Mouse (Mus musculus) embryo, embryonic 9.5 days (tissue): Measurements from ENCODE around the gene Scgb1a1.
"Not testable (repeated sequence)": the region's sequence is repeated elsewhere in the genome, so short reads cannot be mapped to it uniquely, and the experiment has no call there.

ENCODE experiments used
- DNase-seq: peaks from one replicate; pipeline ENCODE4 v3.0.0-alpha.2; 2017; ENCODE audit errors: extremely low spot score

Gene Scgb1a1

DNA sequence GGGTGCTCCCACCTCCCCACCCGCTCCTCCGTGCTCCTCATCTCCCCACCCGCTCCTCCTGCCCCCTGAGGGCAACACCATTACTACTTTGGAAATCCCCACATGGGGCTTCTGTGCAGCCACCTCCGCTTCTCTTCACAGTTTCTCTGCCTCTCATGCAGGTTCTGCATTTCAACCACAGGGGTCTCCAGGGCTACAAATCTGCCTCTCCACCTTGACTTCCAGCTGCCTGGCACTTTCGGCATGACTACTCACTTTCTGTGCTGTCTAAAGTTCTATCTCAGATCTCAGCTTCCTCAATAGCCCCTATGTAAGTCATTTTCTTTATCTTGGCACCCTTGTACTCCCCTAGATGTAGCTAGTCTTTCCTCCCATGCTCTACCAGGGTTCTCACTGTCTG lies 20.5 kb downstream of the Scgb1a1 start:
- no peak for DNase-seq

DNA sequence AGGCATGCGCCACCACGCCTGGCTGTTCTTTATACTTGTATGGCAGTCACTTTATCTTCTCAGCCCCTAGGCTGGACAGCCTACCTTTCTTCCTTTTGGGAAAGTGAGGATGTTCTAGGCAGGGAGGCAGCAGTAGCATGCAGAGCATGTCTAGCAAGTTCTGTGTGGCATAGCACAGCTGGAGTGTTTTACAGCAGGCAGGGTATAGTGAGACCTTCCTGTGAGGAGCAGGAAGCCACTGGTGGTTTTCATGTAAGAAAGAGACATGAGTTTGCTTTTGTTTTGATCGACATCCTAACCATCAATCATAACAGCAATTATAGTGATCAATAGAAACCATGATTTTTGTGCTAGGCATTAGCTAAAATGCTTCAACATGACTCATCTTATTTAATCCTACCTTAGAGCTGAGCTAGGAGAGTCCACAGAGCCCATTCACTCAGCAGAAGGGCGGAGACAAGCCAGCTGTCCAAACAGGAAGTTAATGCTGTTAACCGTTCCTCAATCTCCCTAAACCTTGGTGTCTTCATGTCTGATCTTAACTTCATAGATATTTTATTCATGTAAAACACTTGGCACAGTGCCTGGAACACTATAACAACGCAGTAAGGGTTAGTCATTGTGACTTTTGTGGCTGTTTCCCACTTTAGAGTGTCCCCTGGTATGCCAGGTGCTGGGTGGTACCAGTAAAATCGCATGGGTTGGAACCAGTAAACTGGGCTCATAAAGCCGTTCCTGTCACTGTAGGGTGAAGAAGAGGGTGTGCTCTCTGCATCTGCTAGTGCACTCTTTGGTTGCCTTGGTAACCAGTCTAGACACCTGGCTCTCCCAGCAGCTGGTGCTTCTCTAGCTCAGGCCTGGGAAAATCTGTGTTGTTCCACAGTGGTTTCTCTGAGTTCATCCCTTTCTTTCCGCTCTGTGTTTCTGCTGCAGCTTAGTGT lies 21.9 kb downstream of the Scgb1a1 start:
- DNase-seq: no peak

DNA sequence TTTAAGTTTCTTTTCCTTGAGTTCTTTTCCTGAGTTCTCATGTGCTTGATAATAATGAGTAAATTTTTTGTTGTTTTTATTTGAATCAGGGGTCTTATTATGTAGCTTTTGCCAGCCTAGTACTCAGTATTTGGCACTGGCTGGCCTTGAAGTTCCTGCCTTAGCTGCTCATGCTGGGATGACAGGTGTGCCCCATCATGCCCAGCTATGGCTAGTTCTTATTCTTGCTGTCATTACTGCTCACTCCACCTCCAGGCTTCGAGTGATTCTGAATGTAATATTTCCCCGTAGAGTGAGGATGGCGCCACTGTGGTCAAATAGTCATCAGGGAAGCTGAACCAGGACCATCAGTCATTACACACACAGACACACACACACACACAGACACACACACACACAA lies 23.9 kb downstream of the Scgb1a1 start:
- DNase-seq: no peak

DNA sequence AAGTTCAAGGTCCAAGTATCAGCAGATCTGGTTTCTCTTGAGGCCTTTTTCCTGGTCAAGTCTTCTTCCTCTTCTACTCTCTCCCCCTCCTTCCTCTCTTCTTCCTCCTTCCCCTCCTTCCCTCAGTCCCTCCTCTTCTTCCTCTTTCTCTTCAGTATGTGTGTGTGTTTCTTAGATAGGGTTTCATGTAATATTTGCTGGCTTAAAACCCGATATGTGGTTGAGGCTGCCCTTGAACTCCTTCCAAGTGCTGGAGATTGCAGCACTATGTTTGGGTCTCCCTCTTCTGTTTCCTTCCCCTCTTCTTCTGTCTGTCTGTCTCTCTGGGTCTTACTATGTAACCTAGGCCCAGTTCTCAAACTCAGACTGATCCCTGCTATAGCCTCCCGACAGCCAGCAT lies 24.9 kb downstream of the Scgb1a1 start:
- DNase-seq: no peak

DNA sequence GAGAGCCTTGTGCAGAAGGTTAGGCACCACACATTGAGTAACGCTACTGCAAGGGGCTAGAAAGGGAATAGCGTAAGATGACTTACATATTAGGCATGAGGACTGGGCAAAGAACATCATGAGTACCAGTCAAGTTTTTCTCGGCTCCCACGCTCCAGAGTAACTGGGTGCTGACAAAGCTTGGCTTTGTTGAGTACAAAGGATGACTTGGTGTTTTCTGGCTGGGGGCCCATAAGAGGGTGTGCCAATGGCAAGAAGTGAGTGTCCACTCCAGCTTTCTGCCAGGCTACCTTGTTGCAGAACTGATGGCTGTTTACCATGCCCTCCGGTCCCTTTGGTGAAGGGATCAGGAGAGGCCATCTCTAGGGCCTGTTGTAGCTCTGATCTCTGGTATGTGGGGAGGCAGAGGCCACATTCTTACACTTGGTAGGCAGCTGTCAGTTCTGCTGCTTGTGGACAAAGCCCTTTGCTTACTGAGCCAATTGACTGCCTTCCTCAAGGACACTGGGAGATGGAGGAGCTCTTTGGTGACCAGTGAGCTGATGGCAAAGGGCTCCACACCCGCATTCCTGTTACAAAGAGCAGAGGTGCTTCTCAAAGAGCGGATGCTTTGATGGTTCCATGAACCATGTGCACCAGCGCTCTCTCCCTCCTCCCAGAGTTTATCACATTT lies 26.4 kb downstream of the Scgb1a1 start:
- DNase-seq: no peak

DNA sequence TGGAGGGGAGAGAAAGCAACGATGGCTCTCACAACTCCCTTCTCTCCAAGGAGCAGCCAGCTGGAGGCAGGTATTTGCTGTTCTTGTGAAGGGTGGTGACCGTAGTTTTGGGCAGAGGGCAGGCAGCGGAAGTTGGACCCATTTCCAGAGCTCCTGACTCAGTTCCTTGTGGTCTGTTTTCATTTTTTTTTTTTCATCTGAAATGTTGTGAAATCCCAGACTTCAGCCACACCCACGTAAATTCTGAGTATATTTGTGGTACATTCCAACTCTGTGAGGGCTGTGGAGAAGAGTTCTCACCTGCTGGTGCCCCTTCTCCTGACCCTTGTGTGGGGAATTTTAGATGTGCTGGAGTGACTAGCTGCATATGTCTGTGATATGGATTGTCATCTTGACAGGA lies 27.7 kb downstream of the Scgb1a1 start:
- DNase-seq: no peak

DNA sequence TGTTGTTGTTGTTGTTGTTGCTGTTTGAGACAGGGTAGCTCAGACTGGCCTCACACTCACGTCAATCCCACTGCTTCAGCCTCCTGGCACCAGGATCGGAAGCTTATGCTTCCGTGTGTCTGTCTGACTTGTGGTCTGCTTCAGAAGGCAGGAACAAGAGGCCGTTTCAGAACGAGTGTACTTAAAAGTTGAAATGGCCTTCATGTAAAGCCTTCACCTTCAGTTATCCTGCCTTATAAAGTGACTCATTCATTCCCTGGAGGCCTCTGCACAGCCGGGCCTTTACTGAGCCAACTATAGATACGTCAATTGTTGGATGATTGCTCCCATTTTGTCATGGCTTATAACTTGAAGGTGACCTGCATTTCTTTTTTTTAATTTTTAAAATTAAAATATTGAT lies 28.4 kb downstream of the Scgb1a1 start:
- no peak for DNase-seq

DNA sequence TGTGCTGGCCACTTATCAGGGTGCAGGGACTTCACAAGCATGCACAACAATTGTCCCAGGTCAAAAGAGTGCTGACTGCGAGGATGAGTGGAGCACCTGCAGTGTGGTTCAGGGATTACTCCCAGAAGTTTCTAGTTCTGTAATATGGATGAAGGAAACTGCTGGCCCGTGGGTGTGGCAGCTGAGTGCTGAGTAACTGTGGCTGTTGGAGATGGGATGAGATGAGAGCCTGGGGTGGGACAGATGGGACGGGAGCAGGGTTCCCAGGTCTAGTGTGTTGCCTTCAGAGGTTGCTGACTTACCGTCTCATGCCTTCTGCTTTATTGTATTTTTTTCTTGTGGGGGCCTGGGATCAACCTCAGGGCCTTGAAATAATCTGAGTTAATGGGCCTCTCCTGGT lies 28.8 kb downstream of the Scgb1a1 start:
- no peak for DNase-seq

DNA sequence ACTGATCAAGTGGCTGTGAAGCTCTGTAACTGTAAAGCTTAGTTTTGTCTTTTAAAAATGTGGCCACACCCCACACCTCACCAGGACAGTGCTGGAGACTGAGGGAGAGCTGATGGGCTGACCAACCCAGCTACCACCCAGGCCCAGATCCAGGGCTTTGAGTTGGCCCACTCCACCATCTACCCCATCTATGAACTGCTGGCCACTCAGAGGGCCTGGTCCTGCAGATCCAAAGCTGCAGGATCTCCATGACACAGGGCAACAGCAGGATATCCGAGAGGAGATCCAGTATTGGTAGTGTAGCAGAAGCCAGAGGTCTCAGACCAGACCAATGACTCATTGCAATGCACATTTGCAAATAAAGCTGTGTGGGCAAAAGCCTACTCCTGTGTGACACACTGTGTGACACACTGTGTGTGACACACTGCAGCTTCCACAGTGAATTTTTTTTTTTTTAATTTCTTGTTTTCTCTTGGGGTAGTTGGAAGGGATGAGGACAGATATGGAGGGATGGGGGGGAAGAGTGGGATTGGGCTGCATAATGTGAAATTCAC lies 29.4 kb downstream of the Scgb1a1 start:
- no peak for DNase-seq

DNA sequence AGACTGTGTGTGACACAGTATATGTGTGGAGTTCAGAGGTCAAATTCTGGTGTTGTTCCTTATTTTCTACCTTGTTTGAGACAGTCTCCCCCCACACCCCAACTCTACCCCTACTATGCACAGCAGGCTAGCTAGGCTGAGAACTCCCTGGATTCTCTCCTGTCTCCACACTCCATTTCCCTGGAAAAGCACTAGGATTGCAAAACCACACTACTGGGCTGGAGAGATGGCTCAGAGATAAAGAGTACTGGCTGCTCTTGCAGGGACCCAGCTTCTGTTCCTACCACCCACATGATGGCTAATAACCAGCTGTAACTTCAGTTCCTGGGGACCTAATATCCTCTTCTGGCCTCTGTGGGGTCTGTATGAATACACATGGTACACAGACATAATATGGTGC lies 30.1 kb downstream of the Scgb1a1 start:
- no peak for DNase-seq

DNA sequence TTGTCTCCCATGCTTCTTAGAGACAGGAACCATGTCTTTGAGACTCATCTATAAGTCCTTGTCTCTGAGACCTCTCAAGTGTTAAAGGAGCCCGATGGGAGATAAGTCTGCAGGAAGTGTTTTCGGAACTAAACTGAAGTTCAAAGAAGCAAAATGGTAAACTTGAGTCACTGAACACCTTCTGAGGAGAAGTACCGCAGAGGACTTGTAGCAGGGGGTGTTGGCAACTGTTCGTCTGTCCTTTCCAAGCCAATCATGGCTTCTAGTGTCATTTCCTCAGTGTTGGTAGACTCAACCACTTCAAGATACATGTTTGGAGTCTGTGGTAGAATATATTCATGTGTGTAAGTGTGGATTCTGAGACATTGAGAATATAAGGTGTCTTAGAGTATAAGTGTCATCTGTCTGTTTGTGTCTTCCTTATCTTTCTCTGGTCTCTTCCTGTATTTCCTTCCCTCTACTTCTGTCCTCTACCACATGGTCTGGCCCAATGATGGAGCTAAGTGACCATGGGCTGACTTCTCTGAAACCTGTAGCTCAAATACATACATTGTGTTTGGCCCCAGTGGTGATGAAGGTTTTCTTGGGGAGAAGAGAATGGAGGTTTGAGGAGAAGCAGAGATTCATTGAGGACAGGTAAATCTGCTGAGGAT lies 31.9 kb downstream of the Scgb1a1 start:
- no peak for DNase-seq

DNA sequence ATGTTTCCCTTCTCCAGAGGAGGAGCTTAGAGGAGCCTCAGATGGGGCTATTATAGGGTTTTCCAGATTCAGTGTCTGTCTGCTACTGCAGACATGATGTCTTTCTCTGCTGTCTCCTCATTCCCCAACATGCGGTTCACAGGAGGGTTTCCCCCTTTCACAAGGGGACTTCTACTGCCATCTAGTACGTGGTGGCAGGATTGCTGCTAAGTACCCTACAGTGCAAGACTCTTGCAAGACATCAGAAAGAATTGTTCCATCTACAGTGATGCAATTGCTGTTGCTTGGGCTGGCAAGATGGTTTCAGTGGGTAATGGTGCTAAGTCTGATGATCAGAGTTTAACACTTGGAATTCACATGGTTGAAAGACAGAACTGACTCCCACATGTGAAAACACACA lies 32.6 kb downstream of the Scgb1a1 start:
- no peak for DNase-seq

DNA sequence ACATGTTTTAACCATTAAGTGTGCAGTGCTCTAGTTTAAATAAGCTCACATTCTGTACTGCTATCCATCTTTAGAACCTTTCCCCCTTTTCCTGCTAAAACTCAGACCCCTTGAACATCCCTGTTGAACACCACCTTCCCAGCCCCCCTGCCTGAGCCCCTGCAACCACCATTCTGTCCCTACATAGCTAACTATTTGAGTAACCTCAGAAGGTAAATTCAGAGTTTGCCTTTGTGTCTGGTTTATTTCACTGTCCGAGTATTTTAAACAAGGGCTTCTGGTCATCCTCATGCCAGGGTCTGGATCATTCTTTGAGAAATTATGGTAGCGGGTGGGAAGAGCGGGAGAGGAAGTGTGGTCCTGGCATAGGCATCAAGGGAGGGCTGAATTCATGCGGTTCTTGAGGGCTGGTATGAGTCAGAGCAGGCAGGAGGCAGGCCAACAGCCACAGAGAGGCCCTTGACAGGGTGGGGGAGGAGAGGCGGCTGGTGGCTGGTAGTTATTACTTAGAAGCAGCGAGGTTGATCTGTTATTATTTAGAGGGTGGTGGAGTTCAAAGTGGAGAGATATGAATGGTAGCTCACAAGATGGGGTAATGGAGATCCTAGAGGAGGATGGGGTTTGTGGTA lies 34.8 kb downstream of the Scgb1a1 start:
- no peak for DNase-seq

DNA sequence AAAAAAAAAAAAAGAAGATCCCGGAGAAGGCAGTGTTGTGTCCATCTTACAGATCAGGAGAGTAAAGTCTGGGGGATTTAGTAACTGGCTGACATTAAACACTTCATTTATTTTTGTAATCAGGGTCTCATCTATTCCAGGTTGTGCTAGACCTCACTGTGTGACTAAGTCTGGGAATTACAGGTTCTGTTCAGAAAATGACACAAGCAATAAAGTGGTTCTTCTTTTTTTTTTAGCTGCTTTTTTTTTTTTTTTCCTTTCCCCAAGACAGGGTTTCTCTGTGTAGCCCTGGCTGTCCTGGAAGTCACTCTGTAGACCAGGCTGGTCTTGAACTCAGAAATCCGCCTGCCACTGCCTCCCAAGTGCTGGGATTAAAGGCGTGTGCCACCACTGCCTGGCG lies 35.8 kb downstream of the Scgb1a1 start:
- not testable (repeated sequence) for DNase-seq

DNA sequence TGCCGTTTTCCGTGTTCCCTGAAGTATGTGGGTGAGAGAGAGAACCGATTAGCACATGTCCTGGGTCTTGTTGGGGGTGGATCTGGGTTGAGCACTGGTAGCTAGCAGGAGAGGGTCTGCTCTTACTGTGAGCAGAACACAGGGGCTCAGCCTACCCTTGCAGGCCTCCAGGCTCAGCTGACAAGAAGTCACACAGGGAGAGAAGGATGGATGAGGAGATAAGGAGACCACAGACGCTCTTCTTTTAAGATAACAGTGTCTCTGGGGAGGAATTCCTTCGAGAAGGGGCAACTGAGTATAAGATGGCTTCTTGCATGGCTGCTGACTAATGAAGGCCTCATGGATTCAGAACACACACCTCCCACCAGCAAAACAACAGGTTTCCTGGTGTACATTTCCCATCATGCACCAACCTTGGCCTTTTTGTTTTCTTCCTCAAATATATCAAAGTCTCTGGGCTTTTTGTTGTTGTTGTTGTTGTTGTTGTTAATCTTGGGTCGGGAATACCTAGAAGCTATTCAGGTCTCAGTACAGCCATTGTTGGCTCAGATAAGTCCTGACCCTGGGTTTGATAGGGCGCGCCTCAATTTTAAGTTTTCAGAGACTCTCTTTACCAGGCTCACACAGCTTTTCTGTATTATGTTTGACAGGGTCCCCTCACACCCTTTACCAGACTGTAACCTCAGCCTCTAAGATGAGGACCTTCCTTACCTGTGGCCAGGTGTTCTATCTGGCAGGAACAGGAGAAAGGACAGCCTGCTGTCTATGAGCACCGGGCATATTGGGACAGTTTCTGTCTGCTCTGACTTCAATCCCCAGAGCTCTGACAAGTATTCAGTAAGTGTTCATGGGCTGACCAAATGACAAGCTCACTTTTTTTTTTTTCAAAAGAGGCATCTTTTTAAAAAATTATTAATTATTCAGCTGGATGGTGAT lies 37.2 kb downstream of the Scgb1a1 start:
- DNase-seq: no peak

DNA sequence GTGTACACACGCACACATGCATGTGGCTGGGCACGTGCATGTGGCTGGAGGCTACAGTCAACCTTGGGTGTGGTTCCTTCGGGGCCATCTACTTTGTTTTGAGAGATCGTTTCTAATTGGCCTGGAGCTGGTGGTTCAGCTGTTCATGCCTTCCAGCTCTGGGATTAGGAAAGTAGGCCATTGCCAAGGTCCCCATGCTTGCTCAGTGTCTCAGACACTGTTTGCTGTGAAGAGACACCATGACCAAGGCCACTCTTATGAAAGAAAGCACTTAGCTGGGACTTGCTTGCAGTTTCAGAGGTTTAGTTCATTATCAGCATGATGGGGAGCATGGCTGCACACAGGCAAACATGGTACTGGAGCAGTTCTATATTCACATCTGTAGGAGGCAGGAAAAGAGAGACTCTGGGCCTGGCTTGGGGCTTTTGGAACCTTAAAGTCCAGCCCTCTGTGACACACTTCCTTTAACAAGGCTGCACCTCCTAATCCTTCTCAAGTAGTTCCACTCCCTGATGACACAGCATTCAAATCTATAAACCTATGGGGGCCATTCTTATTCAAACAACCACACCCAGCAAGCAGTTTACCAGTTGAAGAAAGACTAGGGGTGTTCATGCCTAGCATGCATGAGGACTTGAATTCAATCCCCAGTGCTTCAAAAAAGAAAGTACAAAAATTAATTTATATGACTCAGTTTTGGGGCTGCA lies 38.6 kb downstream of the Scgb1a1 start:
- DNase-seq: no peak

DNA sequence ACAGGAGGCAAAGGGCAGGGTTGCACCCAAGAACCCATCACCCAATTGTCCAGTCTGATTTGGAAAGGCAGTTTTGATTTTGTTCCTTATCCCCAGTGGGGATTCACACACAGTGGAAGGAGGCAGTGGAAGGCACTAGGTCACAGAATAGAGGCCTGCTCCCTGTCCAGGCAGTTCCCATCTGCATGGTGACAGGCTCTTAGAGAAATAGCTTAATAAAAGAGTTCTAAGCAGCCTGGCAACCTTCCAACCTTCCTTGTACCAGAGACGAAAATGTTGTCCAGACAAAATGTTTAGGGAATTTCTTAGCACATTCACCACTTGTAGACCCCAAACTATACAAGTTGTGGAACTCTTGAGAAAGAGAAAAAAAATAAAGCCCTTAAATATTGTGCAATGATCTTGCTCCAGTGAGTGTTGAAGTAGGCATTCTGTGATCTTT lies 39.8 kb downstream of the Scgb1a1 start:
- DNase-seq: no peak

DNA sequence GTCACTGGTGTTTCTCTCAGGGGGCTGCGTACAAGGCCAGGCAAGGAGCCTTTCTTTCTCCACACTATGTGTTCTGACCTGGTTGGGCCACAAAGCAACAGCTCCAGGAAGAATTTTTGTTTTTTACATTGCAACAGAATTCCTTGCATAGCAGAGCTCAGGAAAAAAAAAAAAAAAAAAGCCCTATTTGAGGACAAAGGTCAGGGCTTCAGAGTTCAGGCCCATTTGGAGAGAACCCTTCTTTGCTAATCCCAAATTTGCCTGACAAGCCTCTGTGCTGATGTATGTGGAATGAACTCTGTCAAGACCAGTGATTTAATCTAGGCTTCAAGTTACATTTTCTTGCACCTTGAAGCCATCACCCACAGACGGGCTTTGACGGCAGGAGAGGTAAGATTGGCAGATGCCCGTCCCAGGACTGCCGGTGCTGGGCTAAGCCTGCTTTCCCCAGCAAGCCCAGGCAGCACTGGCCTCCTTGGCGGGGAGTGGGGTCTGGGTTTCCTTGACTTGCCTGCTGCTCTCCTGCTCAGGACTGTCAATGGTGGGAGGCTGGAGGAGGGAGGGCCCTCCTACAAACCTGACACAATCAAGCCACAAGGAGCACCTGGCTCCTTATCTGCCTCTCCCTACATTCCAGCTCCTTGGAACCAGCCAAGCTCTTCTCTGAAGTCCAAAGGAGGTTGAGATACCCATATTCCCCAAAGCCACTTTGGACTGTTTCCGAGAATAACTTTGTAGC lies 40.4 kb downstream of the Scgb1a1 start:
- DNase-seq: no peak

DNA sequence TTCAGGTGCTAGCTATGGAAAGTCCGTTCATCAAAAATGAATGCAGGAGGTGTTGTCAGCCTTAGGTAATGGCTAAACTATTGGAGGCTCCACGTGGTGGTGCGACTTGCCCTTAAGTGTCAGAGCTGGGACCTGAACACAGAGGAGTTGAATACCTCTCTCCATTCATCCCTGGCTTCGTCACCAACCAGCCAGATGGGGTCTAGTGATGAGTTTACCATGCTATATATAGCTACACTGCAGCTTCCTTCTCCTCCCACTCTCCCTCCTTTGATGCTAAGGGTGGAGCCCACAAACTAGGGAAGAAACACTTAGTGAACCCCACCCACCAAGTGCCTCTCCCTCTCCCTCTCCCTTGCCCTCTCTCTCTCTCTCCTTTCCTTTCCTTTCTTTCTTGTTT lies 43.5 kb downstream of the Scgb1a1 start:
- no peak for DNase-seq
